Mouse (Mus musculus) bone marrow macrophage, adult 2 months (primary cell): Measurements from ENCODE around the gene Snai3. TPM values are rescaled to one million over a fixed set of nuclear protein-coding genes. Genes with fewer than 3 reads are reported as not detected.

Experiments used
- H3K27ac ChIP-seq: 2 replicates; pipeline ENCODE4 v1.5.1; 2012; ENCODE audit warnings: low read depth, low read length; ENCODE audit not compliant: insufficient read depth
- H3K4me1 ChIP-seq: 2 replicates; pipeline ENCODE4 v1.6.1; 2012; ENCODE audit warnings: low read length; ENCODE audit not compliant: control insufficient read depth, insufficient read depth
- H3K4me3 ChIP-seq: 2 replicates; pipeline ENCODE4 v1.5.1; 2012; ENCODE audit warnings: mild to moderate bottlenecking, low read length, moderate library complexity; ENCODE audit not compliant: insufficient read depth
- CTCF ChIP-seq: IDR thresholded peaks from 2 replicates; pipeline ENCODE4 v1.5.1; 2012; ENCODE audit warnings: low read depth, mild to moderate bottlenecking, low read length, moderate library complexity
- POLR2A ChIP-seq: IDR thresholded peaks from 2 replicates; pipeline ENCODE4 v1.6.1; 2012; ENCODE audit warnings: mild to moderate bottlenecking, low read depth, low read length, borderline replicate concordance
- polyA plus RNA-seq: library from polyadenylated mRNA; stranded (reverse); fragments of >200 nt; gene quantifications from 2 replicates; pipeline ENCODE4 v1.2.4, GENCODE M21; 2012; ENCODE audit not compliant: missing spikeins, insufficient read depth, insufficient read length

Gene Snai3
- polyA plus RNA-seq, 1 experiment: not detected

GRCm38 (mm10) chr8:122474951-122475560 lies 14.5 kb upstream of the Snai3 start:
- peaks cover 21% of the 10 kb centered on the region for H3K4me1 ChIP-seq
- H3K27ac ChIP-seq: peak overlapping the region; percentile 83
- H3K4me3 ChIP-seq: peak overlapping the region; percentile 85
- TF ChIP-seq CTCF: no peak
- no peak for TF ChIP-seq POLR2A

GRCm38 (mm10) chr8:122473911-122474421 lies 13.4 kb upstream of the Snai3 start:
- peaks cover 21% of the 10 kb centered on the region for H3K4me1 ChIP-seq
- H3K27ac ChIP-seq: peak overlapping the region; percentile 83
- TF ChIP-seq POLR2A (no peak), CTCF (no peak)
- peak overlapping the region; percentile 85 for H3K4me3 ChIP-seq

GRCm38 (mm10) chr8:122470691-122471090 lies 10.2 kb upstream of the Snai3 start:
- Histone ChIP-seq H3K4me3 (no peak overlapping the region), H3K27ac (no peak overlapping the region), H3K4me1 (peaks cover 16% of the 10 kb centered on the region)
- no peak; the same call in 1 of the 2 replicates for TF ChIP-seq CTCF
- no peak; the same call in 1 of the 2 replicates for TF ChIP-seq POLR2A

- Histone ChIP-seq H3K27ac (no peak overlapping the region), H3K4me3 (no peak overlapping the region), H3K4me1 (peaks cover 19% of the 10 kb centered on the region)
- TF ChIP-seq POLR2A (no peak), CTCF (no peak)
These were observed 9.4 kb upstream of the Snai3 start for GRCm38 (mm10) chr8:122469965-122470364.

GRCm38 (mm10) chr8:122469407-122469806 lies 8.9 kb upstream of the Snai3 start:
- no peak overlapping the region for H3K27ac ChIP-seq
- no peak for TF ChIP-seq CTCF
- TF ChIP-seq POLR2A: no peak
- no peak overlapping the region for H3K4me3 ChIP-seq

GRCm38 (mm10) chr8:122467816-122468215 lies 7.3 kb upstream of the Snai3 start:
- TF ChIP-seq CTCF: no peak
- no peak for TF ChIP-seq POLR2A

More at GRCm38 (mm10) chr8:122469407-122469806, 8.9 kb upstream of the Snai3 start:
- H3K4me1 ChIP-seq: peaks cover 19% of the 10 kb centered on the region

GRCm38 (mm10) chr8:122464985-122465384 lies 4.5 kb upstream of the Snai3 start:
- H3K27ac ChIP-seq: no peak overlapping the region
- H3K4me1 ChIP-seq: peaks cover 18% of the 10 kb centered on the region
- TF ChIP-seq POLR2A: no peak
- no peak for TF ChIP-seq CTCF
- H3K4me3 ChIP-seq: no peak overlapping the region

More at GRCm38 (mm10) chr8:122467816-122468215, 7.3 kb upstream of the Snai3 start:
- Histone ChIP-seq H3K4me1 (peaks cover 21% of the 10 kb centered on the region), H3K27ac (no peak overlapping the region), H3K4me3 (no peak overlapping the region)

- TF ChIP-seq POLR2A (no peak), CTCF (no peak)
- Histone ChIP-seq H3K4me3 (no peak overlapping the region), H3K27ac (no peak overlapping the region), H3K4me1 (peaks cover 21% of the 10 kb centered on the region)
These were observed 3.4 kb upstream of the Snai3 start for GRCm38 (mm10) chr8:122463651-122464640.

- no peak for TF ChIP-seq CTCF
- no peak for TF ChIP-seq POLR2A
- Histone ChIP-seq H3K4me3 (no peak overlapping the region), H3K4me1 (peaks cover 21% of the 10 kb centered on the region), H3K27ac (no peak overlapping the region)
These were observed 2.0 kb upstream of the Snai3 start for GRCm38 (mm10) chr8:122462510-122462909.
